Mouse (Mus musculus) frontal cortex, postnatal 10 days (tissue): ENCODE results near the gene Fam241a.

Experiments used
- DNase-seq, 2 experiments: peaks; one replicate each; pipeline ENCODE4 v3.0.0; 2022; ENCODE audit warnings: low spot score in 2 of 2, mixed read lengths in 1 of 2

The Fam241a gene

GRCm38 (mm10) chr3:127895792-127896541 is at the start of gene Fam241a:
Fam241a (minus strand) TSS chr3:127896324.
- DNase-seq: peak; percentile 53 to 68

GRCm38 (mm10) chr3:127932453-127932852 is 36.3 kb upstream of the Fam241a start:
- no peak for DNase-seq

- no peak for DNase-seq
These were observed 34.3 kb upstream of the Fam241a start for GRCm38 (mm10) chr3:127930326-127931012.

GRCm38 (mm10) chr3:127929921-127930320 is 33.8 kb upstream of the Fam241a start:
- no peak for DNase-seq

GRCm38 (mm10) chr3:127926635-127927183 is 30.6 kb upstream of the Fam241a start:
- no peak for DNase-seq

GRCm38 (mm10) chr3:127924464-127924863 is 28.3 kb upstream of the Fam241a start:
- DNase-seq: no peak

GRCm38 (mm10) chr3:127923183-127923582 is 27.1 kb upstream of the Fam241a start:
- no peak for DNase-seq

GRCm38 (mm10) chr3:127922125-127922524 is 26.0 kb upstream of the Fam241a start:
- DNase-seq: no peak

- no peak for DNase-seq
These were observed 22.0 kb upstream of the Fam241a start for GRCm38 (mm10) chr3:127917999-127918661.

- DNase-seq: no peak
These were observed 21.4 kb upstream of the Fam241a start for GRCm38 (mm10) chr3:127917549-127917948.

- no peak for DNase-seq
These were observed 19.7 kb upstream of the Fam241a start for GRCm38 (mm10) chr3:127915656-127916334.

GRCm38 (mm10) chr3:127913885-127914709 is 18.0 kb upstream of the Fam241a start:
- no peak for DNase-seq

- no peak for DNase-seq
These were observed 13.8 kb upstream of the Fam241a start for GRCm38 (mm10) chr3:127909941-127910340.

- no peak for DNase-seq
These were observed 944 bp downstream of the Fam241a start for GRCm38 (mm10) chr3:127894981-127895779.

GRCm38 (mm10) chr3:127893902-127894301 is 2.2 kb downstream of the Fam241a start:
- no peak for DNase-seq

- no peak for DNase-seq
These were observed 4.2 kb downstream of the Fam241a start for GRCm38 (mm10) chr3:127891906-127892305.

- DNase-seq: no peak
These were observed 6.1 kb downstream of the Fam241a start for GRCm38 (mm10) chr3:127890008-127890407.

GRCm38 (mm10) chr3:127889570-127889969 is 6.6 kb downstream of the Fam241a start:
- no peak for DNase-seq

- DNase-seq: no peak
These were observed 14.4 kb downstream of the Fam241a start for GRCm38 (mm10) chr3:127881684-127882083.

GRCm38 (mm10) chr3:127879968-127880367 is 16.2 kb downstream of the Fam241a start:
- DNase-seq: no peak
